Mouse (Mus musculus): Measurements from ENCODE around the gene Ptprm.

- TF ChIP-seq CTCF (IDR thresholded peaks at IDR 0.05; ENCODE audit: low read depth) (no peak), EP300 (IDR thresholded peaks at IDR 0.05; ENCODE audit: low read depth) (no peak)
Observed at GRCm38 (mm10) chr17:66909901-66910300, 444.4 kb downstream of the Ptprm start.
